Mouse (Mus musculus) liver, embryonic 11.5 days (tissue): ENCODE measurements at regions not wholly inside any gene's neighbourhood (a gene's known extent, or its start where the extent isn't known, plus 50 kb on each side); places are given as distances from the start of the nearest gene placed in this dataset.

Source experiments
- ATAC-seq: fragments of 200-750 bp; cut with Nextera tagmentation; replicated peaks from 2 replicates; pipeline ENCODE4 v1.8.0; 2017; ENCODE audit warnings: moderate number of reproducible peaks, mild to moderate bottlenecking, moderate TSS enrichment, moderate library complexity; ENCODE audit not compliant: low FRiP score
- DNase-seq: peaks from one replicate; pipeline ENCODE4 v3.0.0-alpha.2; 2017; ENCODE audit warnings: low spot score
- H3K27ac ChIP-seq: fragments of 300-500 bp; sonication (generic); 2 replicates; pipeline ENCODE4 v1.5.1; 2014; ENCODE audit warnings: mild to moderate bottlenecking, low read depth, low read length, control low read depth
- H3K27me3 ChIP-seq: fragments of 300-500 bp; sonication (generic); replicated peaks from 2 replicates; pipeline ENCODE4 v1.6.1; 2014; ENCODE audit warnings: low read length, mixed read lengths; ENCODE audit not compliant: control insufficient read depth, insufficient read depth
- H3K36me3 ChIP-seq: fragments of 300-500 bp; sonication (generic); 2 replicates; pipeline ENCODE4 v1.6.1; 2014; ENCODE audit warnings: mild to moderate bottlenecking, low read length, moderate library complexity, mixed read lengths; ENCODE audit not compliant: control insufficient read depth, insufficient read depth
- H3K4me1 ChIP-seq: fragments of 300-500 bp; sonication (generic); replicated peaks from 2 replicates; pipeline ENCODE4 v1.6.1; 2014; ENCODE audit warnings: low read length, mixed read lengths; ENCODE audit not compliant: control insufficient read depth, insufficient read depth
- H3K4me2 ChIP-seq: fragments of 300-500 bp; sonication (generic); 2 replicates; pipeline ENCODE4 v1.6.1; 2014; ENCODE audit warnings: mild to moderate bottlenecking, control low read depth, moderate library complexity
- H3K4me3 ChIP-seq: fragments of 300-500 bp; sonication (generic); 2 replicates; pipeline ENCODE4 v1.5.1; 2014; ENCODE audit warnings: low read depth, low read length, control low read depth
- H3K9ac ChIP-seq: fragments of 300-500 bp; sonication (generic); 2 replicates; pipeline ENCODE4 v1.6.1; 2014; ENCODE audit warnings: low read depth, low read length, control low read depth
- H3K9me3 ChIP-seq: fragments of 300-500 bp; sonication (generic); 2 replicates; pipeline ENCODE4 v1.6.1; 2016; ENCODE audit warnings: low read length, inconsistent platforms, mixed read lengths; ENCODE audit not compliant: control insufficient read depth
- WGBS: fragments of 180-500 bp; shearing (Covaris S2); extraction: QIAGEN DNeasy Blood & Tissue Kit; methylation state at CpG from one replicate; pipeline ENCODE4 v1.1.7; 2014; 5-methylcytosine and 5-hydroxymethylcytosine counted together

GRCm38 (mm10) chr3:147835716-147836115 is 983.5 kb downstream of the Ttll7 start:
- DNase-seq (no peak), ATAC-seq (no peak)
- no peak overlapping the region for H3K4me3 ChIP-seq
- H3K36me3 ChIP-seq = no peaks in the 10 kb centered on the region
- H3K9me3 ChIP-seq = no peaks in the 10 kb centered on the region
- H3K4me1 ChIP-seq = no peaks in the 10 kb centered on the region
- H3K27me3 ChIP-seq = no peaks in the 10 kb centered on the region
- no peak overlapping the region for H3K4me2 ChIP-seq
- no peak overlapping the region for H3K27ac ChIP-seq
- H3K9ac ChIP-seq = no peak overlapping the region
- 78% methylated on average over 2 of the region's 2 CpGs for WGBS

- H3K4me2 ChIP-seq = no peak overlapping the region
- no peak overlapping the region for H3K9ac ChIP-seq
- no peak for ATAC-seq
Observed at GRCm38 (mm10) chr3:147825337-147825736, 973.2 kb downstream of the Ttll7 start.

GRCm38 (mm10) chr3:147824451-147824850 is 972.3 kb downstream of the Ttll7 start:
- ATAC-seq (no peak), DNase-seq (no peak)
- Histone ChIP-seq H3K36me3 (no peaks in the 10 kb centered on the region), H3K4me1 (no peaks in the 10 kb centered on the region), H3K9ac (no peak overlapping the region), H3K27me3 (no peaks in the 10 kb centered on the region), H3K4me3 (no peak overlapping the region), H3K4me2 (no peak overlapping the region), H3K27ac (no peak overlapping the region), H3K9me3 (no peaks in the 10 kb centered on the region)

More at GRCm38 (mm10) chr3:147825337-147825736, 973.2 kb downstream of the Ttll7 start:
- Histone ChIP-seq H3K4me3 (no peak overlapping the region), H3K4me1 (no peaks in the 10 kb centered on the region), H3K36me3 (no peaks in the 10 kb centered on the region), H3K27me3 (no peaks in the 10 kb centered on the region), H3K27ac (no peak overlapping the region), H3K9me3 (no peaks in the 10 kb centered on the region)
- WGBS = 83% methylated on average over 1 of the region's 1 CpGs
- DNase-seq = no peak

- no peak overlapping the region for H3K4me2 ChIP-seq
- H3K9me3 ChIP-seq = no peaks in the 10 kb centered on the region
- no peaks in the 10 kb centered on the region for H3K36me3 ChIP-seq
- no peak overlapping the region for H3K27ac ChIP-seq
- no peak for ATAC-seq
- H3K9ac ChIP-seq = no peak overlapping the region
- no peak overlapping the region for H3K4me3 ChIP-seq
- no peak for DNase-seq
- H3K27me3 ChIP-seq = no peaks in the 10 kb centered on the region
- no peaks in the 10 kb centered on the region for H3K4me1 ChIP-seq
Observed at GRCm38 (mm10) chr3:147814080-147814650, 962.0 kb downstream of the Ttll7 start.

- Histone ChIP-seq H3K27me3 (no peaks in the 10 kb centered on the region), H3K4me3 (no peak overlapping the region), H3K27ac (no peak overlapping the region), H3K4me2 (no peak overlapping the region), H3K4me1 (no peaks in the 10 kb centered on the region), H3K9me3 (no peaks in the 10 kb centered on the region), H3K36me3 (no peaks in the 10 kb centered on the region), H3K9ac (no peak overlapping the region)
- 85% methylated on average over 4 of the region's 4 CpGs for WGBS
- no peak for DNase-seq
- no peak for ATAC-seq
Observed at GRCm38 (mm10) chr3:147802546-147802945, 950.4 kb downstream of the Ttll7 start.

GRCm38 (mm10) chr3:147796524-147796923 is 944.4 kb downstream of the Ttll7 start:
- no peak overlapping the region for H3K4me2 ChIP-seq
- no peaks in the 10 kb centered on the region for H3K27me3 ChIP-seq
- no peak overlapping the region for H3K27ac ChIP-seq
- 79% methylated on average over 8 of the region's 8 CpGs for WGBS
- H3K4me1 ChIP-seq = no peaks in the 10 kb centered on the region
- no peak overlapping the region for H3K4me3 ChIP-seq
- H3K36me3 ChIP-seq = no peaks in the 10 kb centered on the region
- no peaks in the 10 kb centered on the region for H3K9me3 ChIP-seq
- DNase-seq (no peak), ATAC-seq (no peak)
- H3K9ac ChIP-seq = no peak overlapping the region

GRCm38 (mm10) chr3:147795116-147795515 is 942.9 kb downstream of the Ttll7 start:
- no peak overlapping the region for H3K4me2 ChIP-seq

GRCm38 (mm10) chr3:147786555-147786954 is 934.4 kb downstream of the Ttll7 start:
- 77% methylated on average over 2 of the region's 2 CpGs for WGBS

More at GRCm38 (mm10) chr3:147795116-147795515, 942.9 kb downstream of the Ttll7 start:
- H3K9me3 ChIP-seq = no peaks in the 10 kb centered on the region
- no peaks in the 10 kb centered on the region for H3K36me3 ChIP-seq
- H3K9ac ChIP-seq = no peak overlapping the region
- DNase-seq (no peak), ATAC-seq (no peak)
- H3K27ac ChIP-seq = no peak overlapping the region
- H3K27me3 ChIP-seq = no peaks in the 10 kb centered on the region
- H3K4me3 ChIP-seq = no peak overlapping the region
- no peaks in the 10 kb centered on the region for H3K4me1 ChIP-seq

GRCm38 (mm10) chr3:147750842-147751191 is 898.6 kb downstream of the Ttll7 start:
- Histone ChIP-seq H3K36me3 (no peaks in the 10 kb centered on the region), H3K4me2 (no peak overlapping the region), H3K27ac (no peak overlapping the region), H3K4me3 (no peak overlapping the region), H3K27me3 (no peaks in the 10 kb centered on the region), H3K4me1 (no peaks in the 10 kb centered on the region), H3K9ac (no peak overlapping the region), H3K9me3 (no peaks in the 10 kb centered on the region)
- WGBS = 70% methylated on average over 1 of the region's 1 CpGs
- DNase-seq (no peak), ATAC-seq (no peak)

More at GRCm38 (mm10) chr3:147786555-147786954, 934.4 kb downstream of the Ttll7 start:
- H3K4me2 ChIP-seq = no peak overlapping the region
- H3K27me3 ChIP-seq = no peaks in the 10 kb centered on the region
- no peak overlapping the region for H3K4me3 ChIP-seq
- no peak overlapping the region for H3K27ac ChIP-seq
- H3K36me3 ChIP-seq = no peaks in the 10 kb centered on the region
- no peak overlapping the region for H3K9ac ChIP-seq
- no peak for ATAC-seq
- no peak for DNase-seq
- H3K4me1 ChIP-seq = no peaks in the 10 kb centered on the region
- no peaks in the 10 kb centered on the region for H3K9me3 ChIP-seq
